Mouse (Mus musculus): ENCODE results near the gene Nup93. TPM values are rescaled to one million over a fixed set of nuclear protein-coding genes. Genes with fewer than 3 reads are reported as not detected.

Nup93 gene
- total RNA-seq, 2 experiments from 2014 or later: 46.6 to 52.8 TPM

- peak; percentile 90 to 94 for DNase-seq (ENCODE audit: low spot score in 2 of 2)
- intact Hi-C loops (cut with DNase I): loop anchor here (2.0 to 5.0 kb wide), 2 partner anchors 44 to 54 kb away; partner anchors contain the start of gene Herpud1
These were observed 128.9 kb downstream of the Nup93 start for GRCm38 (mm10) chr8:94343290-94343689.

DNA sequence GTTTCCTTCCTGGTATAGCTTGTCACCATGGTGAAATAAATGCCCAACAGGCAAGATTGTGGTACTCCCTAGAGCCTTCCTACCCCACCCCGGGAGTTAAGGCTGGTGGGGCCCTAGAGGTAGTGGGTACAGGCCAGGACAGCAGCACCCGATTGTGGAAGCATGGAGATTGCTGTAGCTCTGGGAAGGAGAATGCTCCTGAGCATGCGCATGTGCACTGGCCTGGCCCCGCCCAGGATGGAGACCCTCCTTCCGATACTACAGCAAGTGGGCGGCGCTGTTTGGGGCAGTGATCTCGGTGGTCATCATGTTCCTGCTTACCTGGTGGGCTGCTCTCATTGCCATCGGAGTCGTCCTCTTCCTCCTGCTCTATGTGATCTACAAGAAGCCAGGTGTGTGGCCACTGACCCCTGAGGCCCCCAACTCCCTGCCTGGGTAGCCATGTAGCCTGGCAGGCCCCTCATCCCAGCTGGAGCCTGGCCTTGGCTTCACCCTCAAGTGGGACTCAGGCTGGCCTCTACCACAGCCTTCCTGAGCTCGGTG, 129.5 kb downstream of the Nup93 start:
- intact Hi-C loops (cut with DNase I): loop anchor here (2.0 to 5.0 kb wide), 2 partner anchors 43 to 53 kb away; partner anchors contain the start of gene Herpud1
- no peak for DNase-seq (ENCODE audit: low spot score in 2 of 2)

- no peak for DNase-seq (ENCODE audit: low spot score in 2 of 2)
- intact Hi-C loops (cut with DNase I): no loop called here
These were observed 131.3 kb downstream of the Nup93 start for GRCm38 (mm10) chr8:94345657-94346056.

DNA sequence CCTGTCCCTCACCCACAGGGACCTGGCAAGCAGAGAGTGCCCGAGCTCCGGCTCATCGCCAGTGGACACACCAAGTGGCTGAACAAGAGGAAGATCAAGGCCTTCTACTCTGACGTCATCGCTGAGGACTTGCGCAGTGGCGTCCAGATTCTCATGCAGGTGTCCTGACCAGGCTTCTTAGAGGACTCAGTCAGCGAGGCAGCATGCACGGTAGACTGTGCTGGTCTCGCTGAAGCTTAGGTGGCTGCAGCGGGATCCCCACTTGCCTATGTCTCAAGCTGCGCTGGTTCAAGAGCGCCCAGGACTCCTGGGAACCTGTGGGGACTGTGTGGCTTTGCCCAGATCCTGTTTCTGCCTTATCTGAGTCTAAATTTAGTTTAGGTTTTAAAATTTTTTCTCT, 131.9 kb downstream of the Nup93 start:
- DNase-seq (ENCODE audit: low spot score in 2 of 2): no peak
- intact Hi-C loops (cut with DNase I): no loop called here

DNA sequence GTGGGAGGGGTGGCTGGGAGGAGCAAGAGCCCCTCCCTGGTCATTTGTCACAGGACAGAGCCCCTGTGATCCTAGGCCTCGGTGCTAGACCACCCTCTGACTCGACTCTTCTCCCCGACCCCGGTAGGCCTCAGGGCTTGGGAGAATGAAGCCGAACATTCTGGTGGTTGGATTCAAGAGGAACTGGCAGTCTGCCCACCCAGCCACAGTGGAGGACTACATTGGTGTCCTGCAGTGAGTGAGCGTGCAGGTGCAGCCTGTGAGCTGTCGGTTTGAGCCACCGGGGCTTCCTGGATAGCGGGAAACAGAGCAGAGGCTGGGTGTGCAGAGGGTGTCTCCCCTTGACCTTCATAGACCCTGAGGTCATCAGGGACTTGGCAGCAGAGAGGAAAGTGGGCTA, 134.1 kb downstream of the Nup93 start:
- DNase-seq (ENCODE audit: low spot score in 2 of 2): no peak
- intact Hi-C loops (cut with DNase I): no loop called here

- intact Hi-C loops (cut with DNase I): no loop called here
- DNase-seq (ENCODE audit: low spot score in 2 of 2): no peak
These were observed 139.7 kb downstream of the Nup93 start for GRCm38 (mm10) chr8:94354069-94354531.

- DNase-seq (ENCODE audit: low spot score in 2 of 2): no peak
- intact Hi-C loops (cut with DNase I): no loop called here
These were observed 140.2 kb downstream of the Nup93 start for GRCm38 (mm10) chr8:94354571-94354970.

- intact Hi-C loops (cut with DNase I): no loop called here
- no peak for DNase-seq (ENCODE audit: low spot score in 2 of 2)
These were observed 142.9 kb downstream of the Nup93 start for GRCm38 (mm10) chr8:94357220-94357619.

- DNase-seq (ENCODE audit: low spot score in 2 of 2): peak; percentile 74 to 76
- intact Hi-C loops (cut with DNase I): no loop called here
These were observed 144.2 kb downstream of the Nup93 start for GRCm38 (mm10) chr8:94358541-94358940.

DNA sequence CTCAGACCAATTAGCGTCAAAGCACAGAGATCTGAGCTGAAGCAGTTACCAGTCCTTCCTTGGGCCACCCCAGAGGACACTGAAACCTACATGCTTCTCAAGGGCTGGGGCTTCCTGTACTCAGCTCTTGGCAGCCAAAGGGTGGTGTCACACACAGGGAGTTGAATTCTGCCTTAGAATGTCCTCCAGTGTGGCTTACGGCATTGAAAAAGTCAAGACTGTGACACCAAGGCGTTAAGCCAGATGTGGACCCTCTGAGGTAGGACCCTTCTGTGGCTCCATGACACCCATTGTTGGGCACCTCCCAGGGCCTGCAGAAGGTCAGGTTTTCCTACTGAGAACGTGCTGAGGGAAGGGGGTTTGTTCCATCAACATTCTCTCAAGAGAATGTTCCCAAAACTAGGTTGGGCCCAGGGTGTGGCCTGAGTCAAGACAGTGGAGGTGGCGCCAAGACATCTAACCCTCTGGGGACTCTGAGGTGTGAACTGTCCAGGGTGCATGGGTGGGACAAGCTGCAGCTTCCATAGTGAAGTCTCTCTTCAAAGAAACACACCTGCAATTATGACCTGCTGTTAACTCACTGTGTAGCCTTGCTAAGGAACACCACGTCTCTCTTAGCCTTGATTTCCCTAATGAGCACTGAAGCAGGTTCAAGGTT, 147.5 kb downstream of the Nup93 start:
- intact Hi-C loops (cut with DNase I): no loop called here
- no peak for DNase-seq (ENCODE audit: low spot score in 2 of 2)

GRCm38 (mm10) chr8:94362607-94363239, 148.4 kb downstream of the Nup93 start:
- intact Hi-C loops (cut with DNase I): no loop called here
- DNase-seq (ENCODE audit: low spot score in 2 of 2): no peak

- intact Hi-C loops (cut with DNase I): no loop called here
- DNase-seq (ENCODE audit: low spot score in 2 of 2): peak in 1 of 2 experiments; percentile 41
These were observed 148.9 kb downstream of the Nup93 start for GRCm38 (mm10) chr8:94363288-94363688.

DNA sequence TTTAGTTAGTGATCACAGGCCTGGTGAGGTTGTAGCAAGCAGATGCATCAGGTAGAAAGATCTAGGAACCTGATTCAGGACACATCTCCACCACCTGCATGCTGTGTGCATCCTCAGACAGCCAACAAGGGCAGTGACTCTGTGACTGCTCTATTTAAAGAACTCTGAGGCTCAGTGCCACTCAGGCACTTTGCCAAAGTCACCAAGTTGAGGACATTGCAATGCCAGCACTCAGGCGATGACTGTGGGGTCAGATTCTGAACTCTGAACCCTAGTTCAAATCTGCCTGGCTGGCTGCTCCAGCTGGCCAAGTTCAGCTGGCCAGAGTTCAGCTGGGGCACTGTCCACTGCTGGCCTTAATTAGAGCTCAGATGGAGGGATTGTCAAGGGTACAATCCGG, 149.5 kb downstream of the Nup93 start:
- intact Hi-C loops (cut with DNase I): no loop called here
- DNase-seq (ENCODE audit: low spot score in 2 of 2): no peak

DNA sequence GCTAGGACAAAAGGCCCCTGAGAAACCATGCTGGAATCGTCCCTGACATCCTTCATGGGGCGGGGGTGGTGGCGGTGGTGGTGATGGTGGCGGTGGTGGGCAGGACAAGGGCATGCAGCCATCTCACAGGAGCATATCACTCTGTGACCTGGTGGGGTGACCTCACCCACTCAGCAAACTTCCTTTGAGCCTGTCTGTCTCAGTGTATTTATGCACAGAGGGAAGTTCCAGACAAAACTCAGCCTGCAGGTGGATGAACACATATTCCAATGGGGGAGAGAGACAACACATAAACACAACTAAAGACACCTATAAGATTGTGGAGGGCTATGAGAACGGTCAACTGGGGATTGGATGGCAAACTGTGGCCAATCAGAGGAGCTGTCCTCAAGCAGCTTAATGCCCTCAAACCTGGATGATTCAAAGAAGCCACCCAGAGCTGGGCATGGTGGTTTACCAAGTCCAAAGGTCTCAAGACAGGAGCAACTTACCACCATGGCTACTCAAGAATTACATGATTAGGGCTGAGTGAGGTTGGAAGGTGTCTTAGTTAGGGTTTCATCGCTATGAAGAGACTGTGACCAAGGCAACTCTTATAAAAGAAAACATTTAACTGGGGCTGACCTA, 150.4 kb downstream of the Nup93 start:
- intact Hi-C loops (cut with DNase I): no loop called here
- DNase-seq (ENCODE audit: low spot score in 2 of 2): no peak

DNA sequence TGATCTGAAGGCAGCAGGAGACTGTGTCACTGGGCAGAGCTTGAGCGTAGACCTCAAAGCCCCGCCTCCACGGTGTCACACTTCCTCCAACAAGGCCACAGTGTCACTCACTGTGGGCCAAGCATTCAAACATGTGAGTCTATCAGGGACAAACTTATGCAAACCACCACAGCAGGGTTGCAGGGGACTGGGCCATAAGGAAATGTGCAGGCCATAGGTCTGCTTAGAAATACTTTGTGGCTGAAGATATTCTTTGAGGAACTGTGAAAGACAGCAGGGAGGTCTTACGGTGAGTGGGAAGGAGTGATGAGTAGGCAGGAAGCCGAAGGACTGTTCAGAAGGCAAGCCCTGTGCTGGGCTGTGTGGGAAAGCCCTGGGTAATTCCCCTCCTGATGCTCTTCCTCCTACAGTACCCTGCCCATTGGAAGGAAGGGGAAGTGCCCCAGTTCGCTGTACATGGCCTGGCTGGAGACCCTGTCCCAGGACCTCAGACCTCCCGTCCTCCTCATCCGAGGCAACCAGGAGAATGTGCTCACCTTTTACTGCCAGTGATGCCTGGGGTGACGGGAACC, 151.1 kb downstream of the Nup93 start:
- intact Hi-C loops (cut with DNase I): no loop called here
- DNase-seq (ENCODE audit: low spot score in 2 of 2): no peak

Small RNAs within 50 kb of the gene (microRNA-seq; reads per million reads assigned to microRNA genes)
- gene Mir138-2: 2,004 to 2,212 reads per million in 2 experiments

Other genes with a start within 250 kb of the Nup93 start
- 100 to 1,000 TPM; 119 to 126 TPM for gene Amfr, start 201.7 kb upstream of the Nup93 start, total RNA-seq (2021)
- 10 to 100 TPM; 52.5 to 53.9 TPM for gene Nudt21, start 177.5 kb upstream of the Nup93 start, total RNA-seq (2021)
- gene Ogfod1, start 177.4 kb upstream of the Nup93 start, total RNA-seq (2021): 10 to 100 TPM; 61.8 to 62.8 TPM
- gene Bbs2, start 115.6 kb upstream of the Nup93 start, total RNA-seq (2021): 10 to 100 TPM; 20.1 to 20.3 TPM
- gene Mt4, start 77.4 kb upstream of the Nup93 start, total RNA-seq (2021): not detected
- gene Mt3, start 62.0 kb upstream of the Nup93 start, total RNA-seq (2021): 100 to 1,000 TPM; 740 to 758 TPM
- gene Mt2, start 41.9 kb upstream of the Nup93 start, total RNA-seq (2021): 100 to 1,000 TPM; 269 to 360 TPM
- gene Mt1, start 35.5 kb upstream of the Nup93 start, total RNA-seq (2021): 100 to 1,000 TPM; 333 to 369 TPM
- gene Slc12a3, start 114.6 kb downstream of the Nup93 start, total RNA-seq (2021): under 1 TPM; 0.36 to 0.51 TPM
- gene Herpud1, start 171.9 kb downstream of the Nup93 start, total RNA-seq (2021): 10 to 100 TPM; 48.8 to 60.8 TPM
- under 1 TPM; 0.24 to 0.30 TPM for gene Nlrc5, start 219.8 kb downstream of the Nup93 start, total RNA-seq (2021)

Measured in left cerebral cortex, postnatal 14 days (tissue).